Mouse (Mus musculus) megakaryocyte, embryonic 14.5 days (primary cell): ENCODE measurements around the gene Fgf11.

ENCODE experiments used
- FLI1 ChIP-seq: IDR thresholded peaks from 2 replicates; pipeline ENCODE4 v1.6.1; 2012; ENCODE audit warnings: low read length, inconsistent platforms, mixed read lengths
- GATA1 ChIP-seq: IDR thresholded peaks from 3 replicates; pipeline ENCODE4 v1.6.1; 2012; ENCODE audit warnings: mixed read lengths, low read length, inconsistent platforms, borderline replicate concordance

DNA sequence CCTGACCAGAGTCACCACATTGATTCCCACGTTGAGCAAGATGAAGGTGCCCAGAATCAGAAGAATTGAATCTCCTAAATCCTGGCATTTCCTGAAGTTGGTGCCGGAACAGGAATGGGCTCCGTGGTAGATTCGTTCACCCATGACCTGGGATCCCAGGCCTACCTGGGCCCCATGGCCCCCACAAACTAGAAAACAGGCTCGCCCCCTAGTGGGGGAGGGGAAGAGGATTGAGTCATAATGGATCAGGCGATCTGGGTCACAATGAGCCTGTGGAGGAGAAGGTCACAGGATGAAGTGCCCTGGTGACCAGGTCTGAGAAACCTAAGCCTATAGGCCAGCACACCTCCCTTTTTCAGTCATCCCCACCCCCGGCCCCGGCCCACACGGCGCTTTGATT, 13.5 kb upstream of the Fgf11 start, which contains the start of gene Gm39566:
- TF ChIP-seq FLI1, result no peak
- no peak for TF ChIP-seq GATA1
